Mouse (Mus musculus): ENCODE data around the gene Spag9. TPM values are rescaled to one million over a fixed set of nuclear protein-coding genes. Genes with fewer than 3 reads are reported as not detected.
"Not testable (repeated sequence)": the region's sequence is repeated elsewhere in the genome, so short reads cannot be mapped to it uniquely, and the experiment has no call there.

The Spag9 gene
- polyA plus RNA-seq, 1 experiment from 2014 or later, result 46.3 TPM

DNA sequence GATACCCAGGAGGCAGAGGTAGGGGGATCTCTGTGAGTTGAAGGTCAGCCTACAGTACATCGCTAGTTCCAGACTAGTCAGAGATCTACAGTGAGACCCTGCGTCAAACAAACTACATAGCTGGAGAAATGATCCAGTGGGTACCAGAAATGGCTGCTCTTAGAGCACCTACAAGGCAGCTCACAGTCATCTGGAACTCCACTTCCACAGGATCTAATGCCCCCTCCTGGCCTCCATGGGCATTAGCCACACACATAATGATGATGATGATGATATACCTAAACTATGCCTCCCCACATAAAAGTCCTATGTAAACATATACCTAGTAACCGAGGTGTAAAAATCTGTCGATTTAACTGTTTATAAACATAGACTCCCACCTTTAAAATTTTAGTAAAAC lies 77.4 kb downstream of the Spag9 start:
- H3K27me3 ChIP-seq, result no peaks in the 10 kb centered on the region

DNA sequence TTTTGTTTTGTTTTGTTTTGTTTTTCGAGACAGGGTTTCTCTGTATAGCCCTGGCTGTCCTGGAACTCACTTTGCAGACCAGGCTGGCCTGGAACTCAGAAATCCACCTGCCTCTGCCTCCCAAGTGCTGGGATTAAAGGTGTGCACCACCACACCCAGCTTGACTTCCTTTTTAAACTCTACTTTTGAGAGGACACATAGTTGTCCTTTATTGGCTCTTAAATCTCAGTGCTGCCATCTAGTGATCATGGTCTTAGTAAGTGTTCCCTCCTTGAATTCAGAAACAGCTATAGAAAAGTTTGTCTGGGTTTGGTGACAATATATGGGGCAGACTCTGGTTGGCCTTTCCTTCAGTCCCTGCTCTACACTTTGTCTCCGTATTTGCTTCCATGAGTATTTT lies 91.1 kb downstream of the Spag9 start:
- H3K4me3 ChIP-seq; H3K4me1 ChIP-seq; H3K4me2 ChIP-seq; ATAC-seq (ENCODE audit: insufficient number of reproducible peaks, insufficient read depth, low FRiP score, low TSS enrichment, low read depth); H3K27me3 ChIP-seq; H3K27ac ChIP-seq; H3K9me3 ChIP-seq; H3K9ac ChIP-seq: not testable (repeated sequence)
- 68% methylated on average over 2 of the region's 2 CpGs for WGBS
- H3K36me3 ChIP-seq, result peaks cover 61% of the 10 kb centered on the region

More for the DNA sequence above, 77.4 kb downstream of the Spag9 start:
- Histone ChIP-seq H3K4me2 (no peak overlapping the region), H3K9me3 (no peaks in the 10 kb centered on the region), H3K9ac (no peak overlapping the region), H3K36me3 (peaks cover 34% of the 10 kb centered on the region), H3K27ac (no peak overlapping the region), H3K4me1 (no peaks in the 10 kb centered on the region), H3K4me3 (no peak overlapping the region)
- ATAC-seq (ENCODE audit: insufficient number of reproducible peaks, insufficient read depth, low FRiP score, low TSS enrichment, low read depth), result no peak
- WGBS, result 91% methylated on average over 4 of the region's 4 CpGs

DNA sequence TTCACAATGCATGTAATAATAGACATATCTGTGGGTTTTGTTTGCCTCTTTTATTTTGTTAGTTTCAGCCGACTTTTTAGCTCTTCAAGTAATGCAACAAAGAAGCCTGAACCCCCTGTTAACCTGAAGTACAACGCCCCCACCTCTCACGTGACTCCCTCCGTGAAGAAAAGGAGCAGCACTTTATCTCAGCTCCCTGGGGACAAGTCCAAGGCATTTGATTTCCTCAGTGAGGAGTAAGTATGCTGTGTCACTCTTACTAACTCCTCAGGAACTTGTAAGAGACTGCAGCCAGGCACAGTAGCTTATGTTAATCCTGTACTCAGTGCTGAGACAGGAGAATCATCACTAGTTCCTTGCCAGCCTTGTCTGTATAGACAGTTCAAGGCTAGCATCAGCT lies 94.6 kb downstream of the Spag9 start:
- H3K36me3 ChIP-seq, result peaks cover 66% of the 10 kb centered on the region
- WGBS, result 70% methylated on average over 4 of the region's 4 CpGs

DNA sequence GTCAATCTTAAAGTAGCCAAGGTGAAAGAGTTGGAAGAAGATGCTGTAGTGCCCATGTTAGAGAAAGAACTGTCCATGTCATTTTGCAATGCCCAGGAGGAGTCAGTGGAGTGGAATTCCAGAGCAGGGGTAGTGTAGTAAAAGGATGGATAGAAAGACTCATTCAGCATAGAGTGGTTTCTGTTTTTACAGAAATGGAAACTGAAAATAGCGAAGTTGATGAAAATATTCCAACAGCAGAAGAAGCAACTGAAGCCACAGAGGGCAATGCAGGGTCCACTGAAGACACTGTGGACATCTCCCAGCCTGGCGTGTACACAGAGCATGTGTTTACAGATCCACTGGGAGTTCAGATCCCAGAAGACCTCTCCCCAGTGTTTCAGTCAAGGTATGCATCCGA lies 101.6 kb downstream of the Spag9 start:
- no peaks in the 10 kb centered on the region for H3K9me3 ChIP-seq
- H3K4me1 ChIP-seq, result no peaks in the 10 kb centered on the region
- WGBS, result 89% methylated on average over 3 of the region's 3 CpGs
- ATAC-seq (ENCODE audit: insufficient number of reproducible peaks, insufficient read depth, low FRiP score, low TSS enrichment, low read depth), result no peak
- H3K4me3 ChIP-seq, result no peak overlapping the region
- H3K4me2 ChIP-seq, result no peak overlapping the region
- no peaks in the 10 kb centered on the region for H3K27me3 ChIP-seq
- peaks cover 64% of the 10 kb centered on the region for H3K36me3 ChIP-seq
- H3K9ac ChIP-seq, result no peak overlapping the region
- H3K27ac ChIP-seq, result no peak overlapping the region

More for the DNA sequence above, 94.6 kb downstream of the Spag9 start:
- H3K9me3 ChIP-seq, result no peaks in the 10 kb centered on the region
- H3K27me3 ChIP-seq, result no peaks in the 10 kb centered on the region
- H3K4me3 ChIP-seq, result no peak overlapping the region
- H3K9ac ChIP-seq, result no peak overlapping the region
- no peak overlapping the region for H3K4me2 ChIP-seq
- H3K27ac ChIP-seq, result no peak overlapping the region
- ATAC-seq (ENCODE audit: insufficient number of reproducible peaks, insufficient read depth, low FRiP score, low TSS enrichment, low read depth), result no peak
- no peaks in the 10 kb centered on the region for H3K4me1 ChIP-seq

DNA sequence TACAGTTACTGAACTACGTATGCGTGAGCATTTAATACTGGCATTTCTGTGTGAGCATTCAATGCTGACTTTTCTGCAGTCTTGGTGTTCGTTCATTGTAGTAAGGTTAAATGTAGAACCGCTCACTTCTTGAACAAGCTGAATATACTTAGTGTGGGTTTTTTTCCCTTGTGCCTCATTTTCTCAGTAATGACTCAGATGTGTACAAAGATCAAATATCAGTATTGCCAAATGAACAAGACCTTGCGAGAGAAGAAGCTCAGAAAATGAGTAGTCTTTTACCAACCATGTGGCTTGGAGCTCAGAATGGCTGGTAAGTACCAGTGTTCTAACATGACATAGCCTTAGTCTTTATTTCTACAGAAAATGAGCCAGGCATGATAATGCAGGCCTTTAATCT lies 102.9 kb downstream of the Spag9 start:
- Histone ChIP-seq H3K27me3 (no peaks in the 10 kb centered on the region), H3K4me3 (no peak overlapping the region), H3K27ac (no peak overlapping the region), H3K9me3 (no peaks in the 10 kb centered on the region), H3K4me1 (no peaks in the 10 kb centered on the region), H3K36me3 (peaks cover 59% of the 10 kb centered on the region), H3K4me2 (no peak overlapping the region), H3K9ac (no peak overlapping the region)
- ATAC-seq (ENCODE audit: insufficient number of reproducible peaks, insufficient read depth, low FRiP score, low TSS enrichment, low read depth), result no peak
- WGBS, result 94% methylated on average over 5 of the region's 5 CpGs

DNA sequence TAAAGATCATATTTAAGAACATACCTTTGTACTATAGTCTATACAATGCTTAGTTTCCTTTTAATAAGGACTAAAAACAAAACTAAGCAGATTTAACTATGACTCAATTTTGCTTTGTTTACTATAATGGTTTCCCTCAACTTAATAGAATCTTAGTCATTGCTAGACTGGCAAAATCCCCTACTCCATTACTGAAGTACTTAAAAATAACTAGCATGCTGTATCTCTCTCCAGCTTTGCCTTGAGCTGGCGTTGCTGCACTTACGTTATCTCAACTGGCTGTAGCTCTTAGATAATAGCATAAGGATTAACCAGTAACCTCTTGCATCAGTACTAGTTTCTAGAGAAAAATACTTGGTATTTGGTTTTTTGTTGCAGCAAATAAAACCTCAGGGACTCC lies 117.9 kb downstream of the Spag9 start:
- WGBS, result 90% methylated on average over 2 of the region's 2 CpGs

DNA sequence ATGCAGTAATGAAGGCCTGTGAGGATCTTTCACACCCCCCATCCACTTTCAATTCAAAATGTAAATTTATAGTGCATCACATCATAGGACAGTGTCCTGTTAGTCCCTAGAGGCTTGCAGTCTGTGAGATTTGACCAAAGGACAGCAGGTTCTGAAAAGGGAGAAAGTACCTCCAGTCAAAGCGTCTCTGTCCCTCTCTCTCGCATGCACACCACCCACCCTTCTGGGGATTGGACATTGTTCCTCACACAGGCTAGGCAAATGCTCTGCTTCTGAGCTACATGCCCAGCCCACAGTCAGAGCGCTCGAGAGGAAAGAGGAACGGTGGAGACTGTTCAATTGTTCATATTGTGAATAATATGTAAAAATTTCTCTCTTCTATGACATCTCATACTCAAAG lies 119.5 kb downstream of the Spag9 start:
- Histone ChIP-seq H3K27ac (no peak overlapping the region), H3K36me3 (peaks cover 53% of the 10 kb centered on the region), H3K9me3 (no peaks in the 10 kb centered on the region), H3K4me1 (peaks cover 6% of the 10 kb centered on the region; the same call in 1 of the 2 replicates), H3K4me2 (no peak overlapping the region), H3K4me3 (no peak overlapping the region), H3K9ac (no peak overlapping the region), H3K27me3 (no peaks in the 10 kb centered on the region)
- no peak for ATAC-seq (ENCODE audit: insufficient number of reproducible peaks, insufficient read depth, low FRiP score, low TSS enrichment, low read depth)
- 97% methylated on average over 5 of the region's 5 CpGs for WGBS

More for the DNA sequence above, 117.9 kb downstream of the Spag9 start:
- Histone ChIP-seq H3K27me3 (no peaks in the 10 kb centered on the region), H3K9ac (no peak overlapping the region), H3K9me3 (no peaks in the 10 kb centered on the region), H3K4me1 (peaks cover 4% of the 10 kb centered on the region; the same call in 1 of the 2 replicates), H3K4me3 (no peak overlapping the region), H3K27ac (no peak overlapping the region), H3K4me2 (no peak overlapping the region), H3K36me3 (peaks cover 54% of the 10 kb centered on the region)
- no peak for ATAC-seq (ENCODE audit: insufficient number of reproducible peaks, insufficient read depth, low FRiP score, low TSS enrichment, low read depth)

DNA sequence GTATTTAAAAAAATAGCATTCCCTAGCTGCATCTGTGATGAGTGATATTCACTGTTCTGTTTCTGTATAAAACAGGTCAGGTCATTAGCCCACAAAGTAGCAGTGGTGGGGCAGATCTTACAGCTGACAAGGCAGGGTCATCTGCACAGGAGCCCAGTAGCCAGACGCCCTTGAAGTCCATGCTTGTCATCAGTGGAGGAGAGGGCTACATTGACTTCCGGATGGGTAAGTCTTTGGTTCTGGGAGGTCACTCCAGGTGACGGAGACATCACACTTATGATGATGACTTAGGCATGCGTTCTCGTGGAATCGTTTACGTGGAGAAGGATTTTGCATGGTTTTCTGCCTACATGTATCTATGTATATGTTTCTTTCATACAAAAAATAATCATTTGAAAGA lies 120.8 kb downstream of the Spag9 start:
- Histone ChIP-seq H3K9ac (no peak overlapping the region), H3K9me3 (no peaks in the 10 kb centered on the region), H3K4me1 (peaks cover 6% of the 10 kb centered on the region; the same call in 1 of the 2 replicates), H3K27ac (no peak overlapping the region), H3K4me2 (no peak overlapping the region), H3K36me3 (peaks cover 61% of the 10 kb centered on the region), H3K27me3 (no peaks in the 10 kb centered on the region), H3K4me3 (no peak overlapping the region)
- no peak for ATAC-seq (ENCODE audit: insufficient number of reproducible peaks, insufficient read depth, low FRiP score, low TSS enrichment, low read depth)
- WGBS, result 95% methylated on average over 7 of the region's 7 CpGs

DNA sequence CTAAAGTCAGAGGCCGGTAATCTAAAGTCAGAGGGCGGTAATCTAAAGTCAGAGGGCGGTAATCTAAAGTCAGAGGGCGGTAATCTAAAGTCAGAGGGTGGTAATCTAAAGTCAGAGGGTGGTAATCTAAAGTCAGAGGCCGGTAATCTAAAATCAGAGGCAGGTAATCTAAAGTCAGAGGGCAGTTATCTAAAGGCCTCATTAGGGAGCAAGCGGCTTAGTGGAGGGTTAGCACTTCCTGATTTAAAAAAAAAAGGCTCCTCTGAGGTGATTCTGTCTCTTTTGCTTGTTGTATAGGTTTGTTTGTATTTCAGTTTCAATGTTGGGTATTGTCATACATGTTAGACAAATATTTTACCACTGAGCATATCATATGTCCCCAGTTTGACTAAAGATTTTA lies 121.9 kb downstream of the Spag9 start:
- H3K4me3 ChIP-seq, result no peak overlapping the region
- H3K9me3 ChIP-seq, result no peaks in the 10 kb centered on the region
- H3K27ac ChIP-seq, result no peak overlapping the region
- peaks cover 63% of the 10 kb centered on the region for H3K36me3 ChIP-seq
- no peak overlapping the region for H3K9ac ChIP-seq
- no peak overlapping the region for H3K4me2 ChIP-seq
- 93% methylated on average over 6 of the region's 6 CpGs for WGBS
- ATAC-seq (ENCODE audit: insufficient number of reproducible peaks, insufficient read depth, low FRiP score, low TSS enrichment, low read depth), result no peak
- H3K27me3 ChIP-seq, result no peaks in the 10 kb centered on the region
- H3K4me1 ChIP-seq, result peaks cover 6% of the 10 kb centered on the region; the same call in 1 of the 2 replicates

DNA sequence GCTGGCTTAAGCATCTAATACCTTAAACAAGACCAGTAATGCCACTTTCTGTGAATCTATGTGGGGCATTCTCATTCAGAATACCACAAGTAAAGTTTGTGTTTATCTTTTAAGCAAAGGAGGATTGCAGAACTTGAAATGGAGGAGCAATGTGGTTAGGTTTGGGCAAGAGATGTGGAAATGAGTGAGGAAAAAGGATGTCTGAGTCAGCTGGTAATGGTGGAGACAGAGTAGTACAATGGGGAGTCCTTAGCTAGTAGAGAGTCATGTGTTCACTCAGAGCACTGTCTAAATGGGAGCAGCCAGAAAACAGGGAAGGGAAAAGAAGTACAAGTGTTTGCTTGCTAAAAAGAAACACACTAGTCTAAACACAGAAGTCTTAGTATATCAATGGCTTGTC lies 122.7 kb downstream of the Spag9 start:
- peaks cover 61% of the 10 kb centered on the region for H3K36me3 ChIP-seq
- no peak overlapping the region for H3K4me2 ChIP-seq
- H3K4me3 ChIP-seq, result no peak overlapping the region
- no peak overlapping the region for H3K9ac ChIP-seq
- peaks cover 6% of the 10 kb centered on the region; the same call in 1 of the 2 replicates for H3K4me1 ChIP-seq
- H3K9me3 ChIP-seq, result no peaks in the 10 kb centered on the region
- H3K27me3 ChIP-seq, result no peaks in the 10 kb centered on the region
- H3K27ac ChIP-seq, result no peak overlapping the region
- ATAC-seq (ENCODE audit: insufficient number of reproducible peaks, insufficient read depth, low FRiP score, low TSS enrichment, low read depth), result no peak

DNA sequence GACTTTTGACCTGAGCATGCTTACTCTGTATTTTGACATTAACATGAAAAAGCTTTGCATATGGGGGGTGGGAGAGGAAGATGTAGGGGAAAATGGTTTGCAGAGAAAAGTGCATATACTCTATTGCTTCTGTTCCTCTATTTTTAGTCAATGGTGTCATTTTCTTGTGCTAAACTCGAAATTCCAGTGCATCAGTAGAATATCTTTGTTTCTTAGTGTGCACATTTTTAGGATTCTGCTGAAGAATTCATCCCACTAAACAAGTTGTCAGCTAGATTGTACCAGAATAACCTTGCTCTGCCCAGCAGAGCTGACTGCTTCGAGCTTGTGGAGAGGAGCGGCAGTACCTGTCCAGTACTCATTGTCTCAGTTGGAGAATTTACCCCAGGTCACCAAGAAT lies 124.8 kb downstream of the Spag9 start:
- 89% methylated on average over 3 of the region's 3 CpGs for WGBS

DNA sequence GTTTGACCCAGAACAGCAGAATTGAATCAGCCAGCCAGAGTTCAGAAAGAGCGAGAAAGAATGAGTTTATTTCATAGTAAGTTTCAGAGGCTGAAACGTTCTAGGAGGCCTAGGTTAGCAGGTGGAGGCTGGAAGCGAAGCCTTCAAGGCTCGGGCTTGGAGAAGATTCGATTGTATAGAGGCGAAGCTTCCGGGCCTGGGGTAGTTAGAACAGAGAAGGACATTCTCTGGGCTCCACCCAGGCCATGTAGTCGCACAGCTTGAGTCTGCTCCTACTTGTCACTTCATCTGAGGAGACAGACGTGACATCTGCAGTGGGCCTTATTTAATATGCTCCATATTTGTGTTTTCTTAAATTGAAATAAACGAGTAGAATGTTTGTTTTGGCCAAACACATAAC lies 125.6 kb downstream of the Spag9 start:
- no peak overlapping the region for H3K4me3 ChIP-seq
- H3K9me3 ChIP-seq, result no peaks in the 10 kb centered on the region
- ATAC-seq (ENCODE audit: insufficient number of reproducible peaks, insufficient read depth, low FRiP score, low TSS enrichment, low read depth), result no peak
- no peak overlapping the region for H3K27ac ChIP-seq
- peaks cover 62% of the 10 kb centered on the region for H3K36me3 ChIP-seq
- WGBS, result 92% methylated on average over 10 of the region's 10 CpGs
- peaks cover 6% of the 10 kb centered on the region; the same call in 1 of the 2 replicates for H3K4me1 ChIP-seq
- no peak overlapping the region for H3K4me2 ChIP-seq
- H3K27me3 ChIP-seq, result no peaks in the 10 kb centered on the region
- H3K9ac ChIP-seq, result no peak overlapping the region

More for the DNA sequence above, 124.8 kb downstream of the Spag9 start:
- no peak for ATAC-seq (ENCODE audit: insufficient number of reproducible peaks, insufficient read depth, low FRiP score, low TSS enrichment, low read depth)
- H3K4me2 ChIP-seq, result no peak overlapping the region
- H3K4me1 ChIP-seq, result peaks cover 6% of the 10 kb centered on the region; the same call in 1 of the 2 replicates
- H3K27ac ChIP-seq, result no peak overlapping the region
- H3K27me3 ChIP-seq, result no peaks in the 10 kb centered on the region
- no peak overlapping the region for H3K9ac ChIP-seq
- no peak overlapping the region for H3K4me3 ChIP-seq
- peaks cover 68% of the 10 kb centered on the region for H3K36me3 ChIP-seq
- H3K9me3 ChIP-seq, result no peaks in the 10 kb centered on the region
